Mouse (Mus musculus) intestine, postnatal 0 days (tissue): ENCODE results near the gene Hoxc11. TPM values are rescaled to one million over a fixed set of nuclear protein-coding genes. Genes with fewer than 3 reads are reported as not detected.

Experiments
- ATAC-seq: fragments of 200-750 bp; cut with Nextera tagmentation; 2 replicates; pipeline ENCODE4 v1.8.0; 2017; ENCODE audit warnings: mild to moderate bottlenecking, moderate TSS enrichment, moderate library complexity
- H3K27ac ChIP-seq: fragments of 300-500 bp; sonication (generic); 2 replicates; pipeline ENCODE4 v1.5.1; 2014; ENCODE audit warnings: mild to moderate bottlenecking, low read depth, low read length, moderate library complexity
- H3K27me3 ChIP-seq: fragments of 300-500 bp; sonication (generic); replicated peaks from 2 replicates; pipeline ENCODE4 v1.6.1; 2014; ENCODE audit warnings: low read length, mixed read lengths; ENCODE audit not compliant: control insufficient read depth, insufficient read depth
- H3K36me3 ChIP-seq: fragments of 300-500 bp; sonication (generic); 2 replicates; pipeline ENCODE4 v1.6.1; 2014; ENCODE audit warnings: mild to moderate bottlenecking, moderate library complexity; ENCODE audit not compliant: control insufficient read depth, insufficient read depth
- H3K4me1 ChIP-seq: fragments of 300-500 bp; sonication (generic); replicated peaks from 2 replicates; pipeline ENCODE4 v1.6.1; 2014; ENCODE audit warnings: antibody characterized with exemption, low read length, mixed read lengths; ENCODE audit not compliant: control insufficient read depth, insufficient read depth
- H3K4me2 ChIP-seq: fragments of 300-500 bp; sonication (generic); replicated peaks from 2 replicates; pipeline ENCODE4 v1.6.1; 2014; ENCODE audit warnings: low read depth, mild to moderate bottlenecking, moderate library complexity
- H3K4me3 ChIP-seq: fragments of 300-500 bp; sonication (generic); 2 replicates; pipeline ENCODE4 v1.5.1; 2014; ENCODE audit warnings: low read depth, low read length
- H3K9ac ChIP-seq: fragments of 300-500 bp; sonication (generic); 2 replicates; pipeline ENCODE4 v1.6.1; 2014; ENCODE audit warnings: mild to moderate bottlenecking, low read depth, low read length
- H3K9me3 ChIP-seq: fragments of 300-500 bp; sonication (generic); 2 replicates; pipeline ENCODE4 v1.6.1; 2016; ENCODE audit warnings: mixed run types; ENCODE audit not compliant: control insufficient read depth
- CTCF ChIP-seq: sonication (generic); IDR thresholded peaks from 2 replicates; pipeline ENCODE4 v1.5.1; 2016; ENCODE audit warnings: low read depth, mild to moderate bottlenecking, control low read depth, antibody characterized with exemption, moderate library complexity
- WGBS: fragments of 180-500 bp; shearing (Covaris S2); extraction: QIAGEN DNeasy Blood & Tissue Kit; methylation state at CpG from one replicate; pipeline ENCODE4 v1.1.7; 2014; 5-methylcytosine and 5-hydroxymethylcytosine counted together
- polyA plus RNA-seq: library from polyadenylated mRNA; unstranded; fragments of >200 nt; fragmentation: Nextera tagmentation; extraction: Ambion mirVana; gene quantifications from 2 replicates; pipeline ENCODE4 v1.2.1, GENCODE M21; 2015

The Hoxc11 gene
- polyA plus RNA-seq, 1 experiment from 2014 or later = not detected

DNA sequence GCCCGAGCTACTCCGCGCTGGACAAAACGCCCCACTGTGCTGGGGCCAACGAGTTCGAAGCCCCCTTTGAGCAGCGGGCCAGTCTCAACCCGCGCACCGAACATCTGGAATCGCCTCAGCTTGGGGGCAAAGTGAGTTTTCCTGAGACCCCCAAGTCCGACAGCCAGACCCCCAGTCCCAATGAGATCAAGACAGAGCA is 13.0 kb downstream of the Hoxc11 start, which contains the start of gene Hoxc5:
Gene Hoxc5, plus strand, starts transcription at position 132 of the 199 bp plus-strand sequence.
- Histone ChIP-seq H3K4me1 (no peaks in the 10 kb centered on the region), H3K4me3 (peak within 1 kb of the TSS; percentile 0; the same call in 1 of the 2 replicates), H3K9me3 (no peaks in the 10 kb centered on the region), H3K36me3 (no peaks in the 10 kb centered on the region), H3K9ac (no peak within 1 kb of the TSS), H3K27me3 (peaks cover 98% of the 10 kb centered on the region), H3K4me2 (peak within 1 kb of the TSS; percentile 25; the same call in 1 of the 2 replicates), H3K27ac (no peak within 1 kb of the TSS)
- TF ChIP-seq CTCF = no peak
- 6% methylated on average over 12 of the region's 12 CpGs for WGBS
- ATAC-seq = no peak; the same call in 1 of the 2 replicates

DNA sequence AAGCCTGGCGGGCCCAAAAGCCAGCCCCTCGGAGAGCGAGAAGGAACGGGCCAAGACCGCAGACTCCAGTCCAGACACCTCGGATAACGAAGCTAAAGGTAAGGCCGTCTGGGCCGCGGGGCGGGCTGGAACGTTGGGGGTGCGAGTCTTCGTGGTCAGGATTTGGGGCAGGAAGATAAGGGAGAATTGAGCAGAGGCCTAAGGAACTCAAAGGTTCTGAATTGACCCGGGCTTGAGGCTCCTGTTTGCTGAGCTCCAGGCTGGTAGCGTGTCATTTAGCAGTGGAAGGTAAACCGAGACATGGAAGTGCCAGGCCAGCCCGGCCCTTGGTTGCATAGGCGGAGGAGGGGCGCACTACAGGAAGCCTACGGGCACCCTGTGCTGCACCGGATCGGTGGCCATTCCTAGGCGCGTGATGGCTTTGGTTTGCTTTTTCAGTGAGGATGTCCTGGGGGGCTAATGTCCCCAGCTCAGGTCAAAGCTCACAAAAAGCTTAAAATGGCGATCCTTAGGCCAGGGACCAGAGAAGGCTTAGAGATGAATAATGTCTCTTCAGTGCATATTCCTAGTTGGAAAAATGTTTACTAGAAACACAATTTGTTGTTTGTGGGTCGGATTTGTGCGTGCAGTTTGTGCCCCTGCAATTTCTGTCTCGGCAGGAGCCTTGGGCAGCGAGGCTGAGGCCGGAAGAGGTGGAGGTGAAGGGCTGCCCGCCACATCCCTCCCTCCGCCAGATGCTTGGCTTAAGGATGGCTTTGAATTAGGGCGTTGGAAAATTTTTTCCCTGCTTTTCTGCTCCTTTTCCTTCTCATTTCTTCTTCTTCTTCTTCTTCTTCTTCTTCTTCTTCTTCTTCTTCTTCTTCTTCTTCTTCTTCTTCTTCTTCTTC is 13.5 kb downstream of the Hoxc11 start:
- Histone ChIP-seq H3K4me2 (0 out of 2 replicates have a peak overlapping the region, but pooled peaks have one; percentile 3), H3K4me3 (no peak overlapping the region), H3K27ac (no peak overlapping the region), H3K4me1 (no peaks in the 10 kb centered on the region), H3K36me3 (no peaks in the 10 kb centered on the region), H3K9ac (no peak overlapping the region), H3K27me3 (peaks cover 98% of the 10 kb centered on the region), H3K9me3 (no peaks in the 10 kb centered on the region)
- WGBS = 5% methylated on average over 34 of the region's 34 CpGs
- no peak for ATAC-seq
- no peak for TF ChIP-seq CTCF

DNA sequence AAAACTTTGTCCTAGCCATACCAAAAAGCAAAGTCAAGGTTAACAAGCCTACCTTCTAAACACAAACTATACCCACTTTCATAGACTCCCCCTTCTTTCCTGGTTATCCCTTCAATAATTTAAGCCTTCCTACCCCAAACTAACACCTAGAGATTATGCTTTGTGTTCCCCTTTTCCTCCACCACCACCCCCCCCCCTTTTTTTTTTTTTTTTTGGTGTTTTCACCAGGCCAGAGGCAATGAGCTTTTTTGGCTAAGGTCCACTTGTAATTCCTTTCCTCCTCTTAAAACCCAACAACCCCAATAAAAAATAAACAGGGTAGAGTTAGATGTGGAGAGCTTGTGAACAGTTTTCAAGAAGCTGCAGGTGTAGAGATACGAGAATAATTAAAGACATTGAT is 15.1 kb downstream of the Hoxc11 start:
- H3K27me3 ChIP-seq = peaks cover 98% of the 10 kb centered on the region
- H3K4me1 ChIP-seq = no peaks in the 10 kb centered on the region
- H3K9me3 ChIP-seq = no peaks in the 10 kb centered on the region
- no peak overlapping the region for H3K27ac ChIP-seq
- H3K36me3 ChIP-seq = no peaks in the 10 kb centered on the region
- no peak for ATAC-seq
- H3K9ac ChIP-seq = no peak overlapping the region
- WGBS = 32% methylated on average over 1 of the region's 1 CpGs
- no peak for TF ChIP-seq CTCF
- no peak overlapping the region for H3K4me3 ChIP-seq
- H3K4me2 ChIP-seq = no peak overlapping the region

DNA sequence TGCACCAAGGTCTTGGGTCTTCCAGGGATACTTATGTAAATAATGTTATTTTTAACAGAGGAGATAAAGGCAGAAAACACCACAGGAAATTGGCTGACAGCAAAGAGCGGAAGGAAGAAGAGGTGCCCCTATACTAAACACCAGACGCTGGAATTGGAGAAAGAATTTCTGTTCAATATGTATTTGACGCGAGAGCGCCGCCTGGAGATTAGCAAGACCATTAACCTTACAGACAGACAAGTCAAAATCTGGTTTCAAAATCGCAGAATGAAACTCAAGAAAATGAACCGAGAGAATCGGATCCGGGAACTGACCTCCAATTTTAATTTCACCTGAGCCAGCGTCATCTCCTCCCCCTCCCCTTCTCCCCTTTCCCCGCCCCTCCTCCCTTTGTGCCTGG is 16.5 kb downstream of the Hoxc11 start:
- H3K4me2 ChIP-seq = no peak overlapping the region
- no peak overlapping the region for H3K27ac ChIP-seq
- H3K9ac ChIP-seq = no peak overlapping the region
- no peak overlapping the region for H3K4me3 ChIP-seq
- H3K4me1 ChIP-seq = no peaks in the 10 kb centered on the region
- H3K36me3 ChIP-seq = no peaks in the 10 kb centered on the region
- TF ChIP-seq CTCF = peak; percentile 56
- peaks cover 97% of the 10 kb centered on the region for H3K27me3 ChIP-seq
- WGBS = 2% methylated on average over 12 of the region's 12 CpGs
- no peak for ATAC-seq
- no peaks in the 10 kb centered on the region for H3K9me3 ChIP-seq

DNA sequence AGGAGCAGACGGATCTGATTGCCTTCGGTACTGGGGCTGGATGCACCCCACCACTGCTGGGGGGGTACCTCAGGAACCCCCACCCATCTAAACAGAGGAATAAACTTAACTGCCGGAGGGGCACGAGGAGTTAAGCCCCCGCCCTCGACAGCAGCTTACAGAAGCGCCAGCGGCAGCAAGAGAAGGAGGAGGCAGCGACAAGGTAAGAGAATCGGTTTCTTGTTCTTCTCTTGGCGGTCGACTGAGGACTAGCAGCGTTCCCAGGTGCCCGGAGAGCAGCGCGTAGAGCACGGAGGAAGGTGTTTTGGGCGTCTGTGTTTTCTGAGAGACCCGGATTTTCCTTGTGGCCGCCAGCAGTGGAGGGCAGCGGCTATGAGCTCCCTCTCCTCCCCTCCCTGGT is 18.0 kb downstream of the Hoxc11 start:
- Histone ChIP-seq H3K9ac (no peak overlapping the region), H3K4me2 (no peak overlapping the region), H3K36me3 (no peaks in the 10 kb centered on the region), H3K4me3 (no peak overlapping the region), H3K4me1 (no peaks in the 10 kb centered on the region), H3K9me3 (no peaks in the 10 kb centered on the region), H3K27ac (no peak overlapping the region), H3K27me3 (peaks cover 97% of the 10 kb centered on the region)
- ATAC-seq = no peak
- no peak for TF ChIP-seq CTCF
- WGBS = 3% methylated on average over 21 of the region's 21 CpGs

DNA sequence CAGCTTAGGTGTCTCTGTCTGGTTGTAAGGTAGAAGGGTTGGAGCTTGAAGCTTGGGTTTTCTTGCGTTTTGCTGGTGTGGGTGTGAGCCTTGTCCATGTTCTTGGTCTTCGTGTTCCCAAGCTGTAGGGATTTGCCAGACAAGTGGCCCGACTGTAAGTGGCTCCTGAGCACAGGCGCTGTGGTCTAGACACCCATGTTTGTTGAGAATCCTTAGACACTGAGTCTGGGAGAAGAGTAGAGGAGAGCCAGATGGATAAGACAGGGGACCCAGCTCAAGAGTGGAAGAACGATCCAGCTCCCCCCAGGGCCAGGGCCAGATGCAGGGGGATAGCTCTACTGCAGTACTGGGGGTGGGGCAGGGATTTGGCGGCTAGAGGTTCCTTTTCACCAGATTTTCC is 18.5 kb downstream of the Hoxc11 start:
- Histone ChIP-seq H3K4me2 (no peak overlapping the region), H3K9me3 (no peaks in the 10 kb centered on the region), H3K4me3 (no peak overlapping the region), H3K9ac (no peak overlapping the region), H3K36me3 (no peaks in the 10 kb centered on the region), H3K27me3 (peaks cover 97% of the 10 kb centered on the region), H3K27ac (no peak overlapping the region), H3K4me1 (no peaks in the 10 kb centered on the region)
- TF ChIP-seq CTCF = no peak
- WGBS = 2% methylated on average over 6 of the region's 6 CpGs
- ATAC-seq = no peak

DNA sequence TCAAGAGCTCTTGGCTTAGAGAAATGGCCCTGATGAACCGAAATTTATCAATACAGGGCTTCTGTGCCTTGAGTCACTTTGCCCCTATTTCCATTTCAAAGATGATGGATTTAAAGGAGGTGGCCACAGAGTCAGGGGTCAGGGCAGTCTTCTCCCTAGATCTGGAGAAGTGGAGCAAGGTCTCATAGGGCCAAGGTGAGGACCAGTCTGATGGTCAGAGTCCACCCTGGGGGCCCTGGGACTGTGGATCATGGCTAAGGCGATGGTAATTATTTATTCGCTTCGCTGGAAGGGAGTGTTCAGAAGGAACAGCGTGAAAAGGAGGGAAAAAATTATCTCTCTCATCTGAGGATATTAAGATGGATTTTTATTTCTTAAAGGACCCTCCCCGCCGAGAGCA is 20.8 kb downstream of the Hoxc11 start:
- Histone ChIP-seq H3K27ac (no peak overlapping the region), H3K4me2 (no peak overlapping the region), H3K4me3 (no peak overlapping the region), H3K27me3 (peaks cover 99% of the 10 kb centered on the region), H3K4me1 (no peaks in the 10 kb centered on the region), H3K9me3 (no peaks in the 10 kb centered on the region), H3K36me3 (no peaks in the 10 kb centered on the region), H3K9ac (no peak overlapping the region)
- 6% methylated on average over 7 of the region's 7 CpGs for WGBS
- no peak for ATAC-seq
- no peak for TF ChIP-seq CTCF
